Mouse (Mus musculus): Measurements from ENCODE around the gene Rsl24d1. TPM values are rescaled to one million over a fixed set of nuclear protein-coding genes. Genes with fewer than 3 reads are reported as not detected.

The Rsl24d1 gene
- total and polyA plus RNA-seq, 2 experiments from 2014 or later = 99.1 to 115 TPM

- Histone ChIP-seq H3K27me3 (ENCODE audit: insufficient read depth, low read length) (no peaks in the 10 kb centered on the region), H3K9ac (no peak overlapping the region), H3K27ac (ENCODE audit: low read depth, low read length) (no peak overlapping the region), H3K4me3 (ENCODE audit: low read depth, low read length) (no peak overlapping the region), H3K9me3 (ENCODE audit: low read length) (no peaks in the 10 kb centered on the region), H3K4me2 (ENCODE audit: low read depth) (no peak overlapping the region), H3K4me1 (ENCODE audit: insufficient read depth) (peaks cover 6% of the 10 kb centered on the region; the same call in 1 of the 2 replicates), H3K36me3 (ENCODE audit: insufficient read depth) (peaks cover 51% of the 10 kb centered on the region)
- DNase-seq (no peak), ATAC-seq (no peak)
- WGBS = 84% methylated on average over 4 of the region's 4 CpGs
- 0 out of 2 replicates have a peak, but pooled peaks have one; percentile 40 for TF ChIP-seq CTCF (IDR thresholded peaks at IDR 0.05; ENCODE audit: low read depth)
Observed at GRCm38 (mm10) chr9:73118012-73118411, 4.8 kb downstream of the Rsl24d1 start.

- no peaks in the 10 kb centered on the region for H3K27me3 ChIP-seq (ENCODE audit: insufficient read depth, low read length)
- H3K36me3 ChIP-seq (ENCODE audit: insufficient read depth) = peaks cover 70% of the 10 kb centered on the region
- ATAC-seq (peak; percentile 78), DNase-seq (peak; percentile 33)
- no peak overlapping the region for H3K4me2 ChIP-seq (ENCODE audit: low read depth)
- no peak overlapping the region for H3K27ac ChIP-seq (ENCODE audit: low read depth, low read length)
- H3K9ac ChIP-seq = no peak overlapping the region
- no peak overlapping the region for H3K4me3 ChIP-seq (ENCODE audit: low read depth, low read length)
- no peaks in the 10 kb centered on the region for H3K9me3 ChIP-seq (ENCODE audit: low read length)
- no peaks in the 10 kb centered on the region for H3K4me1 ChIP-seq (ENCODE audit: insufficient read depth)
- 74% methylated on average over 8 of the region's 8 CpGs for WGBS
- peak; percentile 69 for TF ChIP-seq CTCF (IDR thresholded peaks at IDR 0.05; ENCODE audit: low read depth)
Observed at GRCm38 (mm10) chr9:73121735-73122134, 8.5 kb downstream of the Rsl24d1 start.

- H3K9me3 ChIP-seq (ENCODE audit: low read length) = no peaks in the 10 kb centered on the region
- ATAC-seq (no peak), DNase-seq (no peak)
- H3K4me2 ChIP-seq (ENCODE audit: low read depth) = no peak overlapping the region
- 93% methylated on average over 8 of the region's 8 CpGs for WGBS
- no peak overlapping the region for H3K4me3 ChIP-seq (ENCODE audit: low read depth, low read length)
- no peak overlapping the region for H3K27ac ChIP-seq (ENCODE audit: low read depth, low read length)
- H3K27me3 ChIP-seq (ENCODE audit: insufficient read depth, low read length) = no peaks in the 10 kb centered on the region
- peaks cover 63% of the 10 kb centered on the region for H3K36me3 ChIP-seq (ENCODE audit: insufficient read depth)
- no peaks in the 10 kb centered on the region for H3K4me1 ChIP-seq (ENCODE audit: insufficient read depth)
- H3K9ac ChIP-seq = no peak overlapping the region
- no peak for TF ChIP-seq CTCF (IDR thresholded peaks at IDR 0.05; ENCODE audit: low read depth)
Observed at GRCm38 (mm10) chr9:73125043-73125570, 11.9 kb downstream of the Rsl24d1 start.

DNA sequence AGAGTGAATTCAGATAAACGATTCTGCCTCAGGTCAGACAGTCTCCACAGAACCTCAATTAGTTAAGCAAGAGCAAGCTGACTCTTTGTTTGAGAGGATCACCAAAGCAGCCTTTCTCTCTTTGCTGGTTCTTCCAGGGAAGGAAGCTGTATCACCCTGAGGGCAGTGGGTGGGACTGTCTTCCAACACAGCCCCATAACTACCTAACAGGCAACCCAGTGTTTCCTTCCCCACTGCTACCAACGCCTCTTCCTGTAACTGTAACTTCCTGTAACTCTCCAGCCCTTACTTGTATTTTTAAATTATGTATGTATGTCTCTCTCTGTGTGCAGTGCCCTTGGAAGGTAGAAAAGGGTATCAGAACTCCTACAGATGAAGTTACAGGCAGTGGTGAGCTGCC lies 14.2 kb downstream of the Rsl24d1 start:
- WGBS = 90% methylated on average over 2 of the region's 2 CpGs
- Histone ChIP-seq H3K36me3 (ENCODE audit: insufficient read depth) (peaks cover 42% of the 10 kb centered on the region), H3K4me3 (ENCODE audit: low read depth, low read length) (no peak overlapping the region), H3K27me3 (ENCODE audit: insufficient read depth, low read length) (no peaks in the 10 kb centered on the region), H3K27ac (ENCODE audit: low read depth, low read length) (no peak overlapping the region), H3K4me2 (ENCODE audit: low read depth) (no peak overlapping the region), H3K9me3 (ENCODE audit: low read length) (no peaks in the 10 kb centered on the region), H3K9ac (no peak overlapping the region), H3K4me1 (ENCODE audit: insufficient read depth) (no peaks in the 10 kb centered on the region)
- ATAC-seq (no peak), DNase-seq (no peak)
- TF ChIP-seq CTCF (IDR thresholded peaks at IDR 0.05; ENCODE audit: low read depth) = no peak

GRCm38 (mm10) chr9:73129875-73130274 lies 16.6 kb downstream of the Rsl24d1 start:
- peaks cover 32% of the 10 kb centered on the region for H3K36me3 ChIP-seq (ENCODE audit: insufficient read depth)
- H3K4me2 ChIP-seq (ENCODE audit: low read depth) = no peak overlapping the region
- DNase-seq = no peak
- 77% methylated on average over 8 of the region's 8 CpGs for WGBS
- TF ChIP-seq CTCF (IDR thresholded peaks at IDR 0.05; ENCODE audit: low read depth) = no peak
- ATAC-seq = no peak
- H3K27ac ChIP-seq (ENCODE audit: low read depth, low read length) = no peak overlapping the region
- no peak overlapping the region for H3K4me3 ChIP-seq (ENCODE audit: low read depth, low read length)
- H3K9me3 ChIP-seq (ENCODE audit: low read length) = no peaks in the 10 kb centered on the region
- H3K27me3 ChIP-seq (ENCODE audit: insufficient read depth, low read length) = no peaks in the 10 kb centered on the region
- H3K4me1 ChIP-seq (ENCODE audit: insufficient read depth) = no peaks in the 10 kb centered on the region
- no peak overlapping the region for H3K9ac ChIP-seq

DNA sequence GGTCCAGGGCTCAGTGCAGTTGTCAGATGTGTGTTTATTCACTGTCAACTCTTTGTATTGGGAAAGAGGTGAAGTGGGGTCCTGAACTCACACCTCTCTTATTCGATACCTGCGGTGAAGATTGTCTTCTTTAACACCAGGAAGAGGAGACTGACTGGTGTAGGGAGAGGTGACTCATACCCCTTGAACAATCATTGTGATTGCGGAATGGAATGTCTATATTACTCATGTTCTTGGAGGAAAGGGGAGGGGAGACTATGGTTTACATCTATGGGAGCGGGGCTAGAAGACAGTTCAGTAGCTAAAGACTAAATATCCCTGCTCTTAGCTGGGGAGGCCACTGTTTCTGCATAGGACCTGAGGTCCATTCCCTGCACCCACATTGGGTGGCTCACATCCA lies 17.3 kb downstream of the Rsl24d1 start:
- peaks cover 26% of the 10 kb centered on the region for H3K36me3 ChIP-seq (ENCODE audit: insufficient read depth)
- WGBS = 94% methylated on average over 4 of the region's 4 CpGs

DNA sequence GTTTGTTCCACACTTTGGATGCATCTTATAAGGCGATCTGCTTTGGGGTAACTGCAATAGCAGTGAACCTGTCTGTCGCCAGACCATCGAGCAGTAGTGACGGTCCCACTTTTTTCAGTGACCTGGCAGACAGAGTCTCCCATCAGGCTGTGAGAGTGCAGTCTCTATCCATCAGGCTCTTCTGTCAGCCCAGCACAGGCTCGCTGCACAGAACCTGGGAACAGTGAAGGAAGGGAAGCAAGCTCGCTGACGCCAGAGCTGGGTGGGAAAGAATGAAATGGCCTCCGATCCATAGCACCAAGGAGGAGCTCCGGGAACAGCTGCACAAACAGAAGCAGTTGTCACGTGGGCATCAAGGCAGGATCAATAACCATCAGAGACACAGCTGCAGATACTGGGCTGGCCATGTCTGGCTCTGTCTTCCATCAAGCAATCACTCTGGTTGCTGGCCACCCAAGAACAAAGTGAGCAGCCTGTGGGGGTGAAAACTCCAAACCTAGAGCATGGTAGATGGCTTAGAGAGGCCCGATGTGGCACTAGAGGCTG lies 24.2 kb downstream of the Rsl24d1 start:
- Histone ChIP-seq H3K4me1 (ENCODE audit: insufficient read depth) (no peaks in the 10 kb centered on the region), H3K9me3 (ENCODE audit: low read length) (no peaks in the 10 kb centered on the region), H3K4me3 (ENCODE audit: low read depth, low read length) (no peak overlapping the region), H3K27ac (ENCODE audit: low read depth, low read length) (no peak overlapping the region), H3K27me3 (ENCODE audit: insufficient read depth, low read length) (no peaks in the 10 kb centered on the region), H3K4me2 (ENCODE audit: low read depth) (no peak overlapping the region), H3K36me3 (ENCODE audit: insufficient read depth) (no peaks in the 10 kb centered on the region), H3K9ac (no peak overlapping the region)
- WGBS = 82% methylated on average over 11 of the region's 11 CpGs
- DNase-seq (no peak), ATAC-seq (no peak)
- TF ChIP-seq CTCF (IDR thresholded peaks at IDR 0.05; ENCODE audit: low read depth) = no peak

More for the DNA sequence above, 17.3 kb downstream of the Rsl24d1 start:
- TF ChIP-seq CTCF (IDR thresholded peaks at IDR 0.05; ENCODE audit: low read depth) = no peak
- DNase-seq (no peak), ATAC-seq (no peak)
- H3K4me3 ChIP-seq (ENCODE audit: low read depth, low read length) = no peak overlapping the region
- H3K4me1 ChIP-seq (ENCODE audit: insufficient read depth) = no peaks in the 10 kb centered on the region
- H3K9me3 ChIP-seq (ENCODE audit: low read length) = no peaks in the 10 kb centered on the region
- no peaks in the 10 kb centered on the region for H3K27me3 ChIP-seq (ENCODE audit: insufficient read depth, low read length)
- H3K4me2 ChIP-seq (ENCODE audit: low read depth) = no peak overlapping the region
- no peak overlapping the region for H3K27ac ChIP-seq (ENCODE audit: low read depth, low read length)
- no peak overlapping the region for H3K9ac ChIP-seq
